Mouse (Mus musculus) Patski (cell line): ENCODE data around the gene Impdh2. TPM values are rescaled to one million over a fixed set of nuclear protein-coding genes. Genes with fewer than 3 reads are reported as not detected.

Experiments
- ATAC-seq: fragments of 100-300 bp; one replicate; pipeline ENCODE4 v1.8.0; 2021
- CTCF ChIA-PET: fragments of 350-600 bp; sonication (Branson Sonifier 250); formaldehyde crosslinking; loops from one replicate; lab custom pipeline; 2022; ENCODE audit warnings: inconsistent platforms; lab: Charles Lee
- POLR2A ChIA-PET: fragments of 350-600 bp; sonication (Branson Sonifier 250); formaldehyde crosslinking; loops from one replicate; lab custom pipeline; 2022; ENCODE audit warnings: antibody characterized with exemption, inconsistent platforms; lab: Charles Lee
- DNase-seq: peaks from one replicate; pipeline ENCODE4 v3.0.0-alpha.2; 2011; ENCODE audit warnings: low read depth, low spot score
- H3K27me3 ChIP-seq: fragments of 371-371 bp; one replicate; pipeline ENCODE4 v1.5.1; 2021
- CTCF ChIP-seq: fragments of 100-300 bp; IDR thresholded peaks from one replicate; pipeline ENCODE4 v1.5.1; 2021
- in situ Hi-C: fragments of 300-500 bp; cut with MboI; formaldehyde crosslinking; loops from 3 replicates; pipeline ENCODE4 v1.11.1; 2018; ENCODE audit warnings: low pct_unique_long_range_greater_than_20kb, mixed read lengths
- polyA plus RNA-seq: library from polyadenylated mRNA; unstranded; gene quantifications from one replicate; pipeline ENCODE4 v1.2.3, GENCODE M21; 2021

Impdh2 gene
- polyA plus RNA-seq, 1 experiment from 2014 or later, result 93.3 TPM

GRCm38 (mm10) chr9:108569381-108570206 is 9.5 kb downstream of the Impdh2 start, which contains the start of gene Dalrd3:
Gene Dalrd3 (plus strand): TSS chr9:108569886.
- ATAC-seq, result peak; percentile 38

DNA sequence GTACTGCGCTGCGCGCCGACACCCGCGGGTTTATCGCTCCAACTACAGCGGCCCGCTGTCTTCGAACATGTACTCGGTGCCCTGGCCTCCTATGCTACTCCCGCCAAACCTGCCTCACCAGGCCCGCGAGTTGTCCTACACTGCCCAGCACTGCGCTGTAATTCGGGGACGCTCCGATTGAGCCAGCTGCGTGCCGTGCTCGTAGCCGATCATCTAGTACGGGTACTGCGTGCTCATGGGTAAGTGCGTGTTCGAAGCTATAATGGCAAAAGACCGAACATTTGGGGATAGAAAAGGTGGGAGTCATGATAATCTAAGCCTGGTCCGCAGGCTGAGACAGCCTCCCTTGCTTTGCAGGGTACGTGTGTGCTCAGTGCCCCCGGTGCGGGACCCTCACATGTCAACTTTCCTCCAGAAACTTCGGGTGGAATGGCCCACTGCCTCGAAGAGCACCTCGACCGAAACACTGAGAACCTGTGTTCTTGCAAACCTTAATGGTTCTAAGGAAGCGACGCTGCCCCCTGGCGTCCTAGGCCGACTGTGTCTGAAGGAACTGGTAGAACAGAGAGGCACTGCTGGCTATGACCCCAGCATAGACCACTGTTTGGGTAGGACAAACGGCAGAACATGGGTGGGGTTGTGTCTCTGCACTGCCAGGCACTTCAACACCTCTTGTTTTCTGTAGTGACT is 10.3 kb downstream of the Impdh2 start:
- peak; percentile 15 for ATAC-seq
- in situ Hi-C loops, result no loop called here
- CTCF ChIA-PET, result interaction anchor here (0.9 to 1.6 kb wide), 2 partner anchors 9 to 48 kb away, joined by 3 to 4 read pairs; no protein-coding TSS in a partner anchor
- H3K27me3 ChIP-seq, result no peaks in the 10 kb centered on the region
- no peak for DNase-seq
- TF ChIP-seq CTCF, result no peak
- POLR2A ChIA-PET, result no interaction called here

More at GRCm38 (mm10) chr9:108569381-108570206, 9.5 kb downstream of the Impdh2 start, which contains the start of gene Dalrd3:
- in situ Hi-C loops, result no loop called here
- DNase-seq, result no peak
- TF ChIP-seq CTCF, result no peak
- H3K27me3 ChIP-seq, result no peaks in the 10 kb centered on the region
- CTCF ChIA-PET, result interaction anchor here (1.6 kb wide), 1 partner anchor 8 kb away, joined by 4 read pairs; no protein-coding TSS in a partner anchor
- POLR2A ChIA-PET, result interaction anchor here (1.3 kb wide), 1 partner anchor 8 kb away, joined by 3 read pairs; no protein-coding TSS in a partner anchor

DNA sequence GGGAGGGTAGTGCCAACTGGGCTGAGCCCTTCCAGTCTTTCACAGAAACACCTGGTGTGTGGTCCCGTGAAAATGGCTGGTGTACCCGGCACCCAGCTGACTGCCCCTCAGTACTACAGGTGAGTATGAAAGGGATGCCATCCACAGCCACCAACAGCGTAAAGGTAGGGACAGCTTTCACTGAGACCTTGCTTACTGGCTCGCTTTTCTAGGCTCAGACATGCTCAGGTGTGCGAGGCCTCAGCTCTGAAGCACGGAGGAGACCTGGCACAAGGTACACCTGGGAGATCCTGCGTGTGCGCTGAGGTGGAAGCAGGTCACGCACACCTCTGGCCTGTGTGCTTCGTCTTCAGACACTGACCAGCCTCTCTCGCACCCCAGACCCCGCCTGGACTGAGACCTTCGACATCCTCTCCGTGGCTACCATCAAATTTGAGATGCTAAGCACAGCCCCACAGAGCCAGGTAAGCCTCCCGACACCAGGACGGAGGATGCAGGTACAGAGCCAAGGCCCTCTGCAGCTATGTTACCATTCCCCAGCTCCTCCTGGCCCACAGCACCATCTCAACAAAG is 11.4 kb downstream of the Impdh2 start:
- DNase-seq (no peak), ATAC-seq (no peak)
- no peaks in the 10 kb centered on the region for H3K27me3 ChIP-seq
- TF ChIP-seq CTCF, result no peak
- ChIA-PET POLR2A (interaction anchor here (0.6 kb wide), 1 partner anchor 47 kb away, joined by 3 read pairs; no protein-coding TSS in a partner anchor), CTCF (interaction anchor here (0.9 kb wide), 1 partner anchor 49 kb away, joined by 3 read pairs; no protein-coding TSS in a partner anchor)
- in situ Hi-C loops, result no loop called here

DNA sequence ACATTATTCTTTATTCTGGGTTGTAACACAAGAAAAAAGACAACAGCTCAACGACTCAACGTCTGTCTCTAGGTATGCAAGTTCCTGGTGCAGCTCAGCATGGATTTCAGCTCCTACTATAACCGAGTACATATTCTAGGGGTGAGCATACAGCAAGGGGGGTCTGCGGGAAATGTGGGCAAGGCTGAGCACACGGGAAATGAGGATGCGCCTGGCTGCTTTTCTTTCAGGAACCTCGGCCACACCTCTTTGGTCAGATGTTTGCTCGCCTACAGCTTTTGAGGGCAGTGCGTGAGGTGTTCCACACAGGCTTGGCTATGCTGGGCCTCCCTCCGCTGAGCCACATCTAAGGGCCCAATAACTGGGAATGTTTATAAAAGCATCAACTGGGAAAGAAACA is 12.2 kb downstream of the Impdh2 start:
- DNase-seq (no peak), ATAC-seq (no peak)
- CTCF ChIA-PET, result no interaction called here
- no peak for TF ChIP-seq CTCF
- POLR2A ChIA-PET, result interaction anchor here (0.6 kb wide), 1 partner anchor 264 kb away, joined by 3 read pairs; no protein-coding TSS in a partner anchor
- no peaks in the 10 kb centered on the region for H3K27me3 ChIP-seq
- in situ Hi-C loops, result no loop called here

DNA sequence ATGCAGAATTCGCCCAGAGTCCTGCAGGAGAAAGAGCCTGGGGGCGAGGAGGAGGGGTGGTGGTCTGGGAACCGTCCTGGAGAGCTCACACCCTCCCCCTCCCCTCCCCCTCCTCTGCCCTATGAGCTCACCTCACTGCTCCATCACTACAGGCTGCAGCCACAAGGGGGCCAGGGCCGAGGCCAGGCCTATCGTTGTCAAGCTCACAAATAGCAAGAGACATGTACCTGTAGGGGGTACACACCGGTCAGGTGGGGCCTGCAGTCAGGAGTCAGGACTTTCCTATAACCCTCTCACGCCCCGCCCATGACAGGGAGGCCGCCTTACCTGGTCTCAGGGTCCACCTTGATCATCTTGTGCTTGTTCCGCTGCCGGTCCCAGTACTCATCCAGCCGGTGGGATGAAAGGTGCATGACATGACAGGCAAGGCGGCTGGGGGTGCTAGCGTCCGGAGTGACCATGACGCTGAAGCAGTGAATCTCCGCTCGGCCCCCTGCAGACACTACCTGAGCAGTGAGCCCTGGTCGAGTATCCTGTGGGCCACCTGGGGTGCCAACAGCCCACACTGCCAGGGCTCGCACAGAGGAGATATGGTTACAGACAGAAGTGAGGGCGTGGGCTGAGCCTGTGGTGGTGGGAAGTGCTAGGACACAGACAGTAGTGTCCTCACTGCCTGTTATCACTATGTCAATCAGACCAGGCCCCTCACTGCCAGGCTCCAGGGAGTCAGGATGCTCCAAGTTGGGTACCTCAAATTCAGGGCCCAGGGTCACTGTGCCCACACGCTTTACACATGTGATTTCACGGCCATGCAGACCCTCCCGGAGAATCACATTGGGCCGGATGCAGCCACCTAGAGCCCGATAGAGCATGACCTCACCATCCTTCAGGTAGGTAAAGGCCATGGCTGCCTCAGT is 13.9 kb downstream of the Impdh2 start:
- in situ Hi-C loops, result no loop called here
- TF ChIP-seq CTCF, result no peak
- ChIA-PET CTCF (interaction anchor here (1.2 to 2.2 kb wide), 2 partner anchors 23 to 72 kb away, joined by 4 to 5 read pairs; no protein-coding TSS in a partner anchor), POLR2A (interaction anchor here (1.1 kb wide), 1 partner anchor 23 kb away, joined by 3 read pairs; no protein-coding TSS in a partner anchor)
- DNase-seq (no peak), ATAC-seq (no peak)
- no peaks in the 10 kb centered on the region for H3K27me3 ChIP-seq

GRCm38 (mm10) chr9:108574921-108575320 is 14.8 kb downstream of the Impdh2 start:
- in situ Hi-C loops, result no loop called here
- TF ChIP-seq CTCF, result no peak
- DNase-seq (no peak), ATAC-seq (no peak)
- H3K27me3 ChIP-seq, result no peaks in the 10 kb centered on the region
- ChIA-PET CTCF (interaction anchor here (2.2 kb wide), 1 partner anchor 71 kb away, joined by 5 read pairs; no protein-coding TSS in a partner anchor), POLR2A (no interaction called here)

DNA sequence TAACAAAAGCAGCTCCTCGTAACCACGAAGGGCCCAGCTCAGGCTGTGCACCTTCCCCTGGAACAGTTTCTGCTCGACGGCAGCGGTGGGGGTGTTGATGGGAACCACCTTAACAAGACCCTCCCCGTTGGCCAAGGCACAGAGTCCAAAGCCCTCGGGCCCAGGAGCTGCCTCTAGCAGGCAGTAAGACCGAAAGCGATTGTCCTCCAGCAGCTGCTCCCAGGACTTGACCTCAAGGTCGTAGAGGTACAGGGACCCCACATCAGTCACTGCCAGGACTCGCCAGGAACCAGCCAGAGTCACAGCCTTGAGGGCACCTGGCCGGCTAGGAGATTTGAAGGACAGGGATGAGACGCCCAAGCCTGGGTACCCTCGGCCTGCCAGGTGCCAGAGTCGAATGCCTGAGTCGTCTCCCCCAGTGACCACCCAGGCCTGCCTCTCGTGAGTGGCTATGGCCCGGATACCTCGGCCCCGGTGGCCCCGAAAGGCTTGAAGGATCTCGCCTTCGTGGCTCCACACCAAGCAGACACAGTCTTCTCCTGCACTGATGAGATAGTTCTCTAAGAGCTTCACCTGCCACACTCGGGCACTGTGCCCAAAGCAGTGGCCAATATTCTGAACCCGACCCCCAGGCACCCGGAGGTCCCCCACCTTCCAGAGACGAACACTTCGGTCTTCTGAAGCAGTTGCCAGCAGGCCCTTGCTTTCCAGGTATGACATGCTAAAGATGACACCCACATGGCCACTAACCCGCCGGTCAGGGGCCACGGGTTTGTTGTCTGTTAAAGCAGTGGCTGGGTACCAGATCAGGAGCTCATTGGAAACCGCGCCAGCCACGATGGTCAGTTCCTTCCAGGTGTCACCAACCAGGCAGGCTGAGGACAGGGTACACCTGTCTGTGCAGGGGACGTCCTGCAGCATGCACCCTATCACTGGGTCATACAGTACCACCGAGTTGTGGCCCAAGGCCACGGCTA is 15.5 kb downstream of the Impdh2 start:
- TF ChIP-seq CTCF, result no peak
- in situ Hi-C loops, result no loop called here
- ChIA-PET CTCF (interaction anchor here (1.1 kb wide), 1 partner anchor 28 kb away, joined by 3 read pairs; no protein-coding TSS in a partner anchor), POLR2A (no interaction called here)
- DNase-seq (no peak), ATAC-seq (no peak)
- H3K27me3 ChIP-seq, result no peaks in the 10 kb centered on the region

DNA sequence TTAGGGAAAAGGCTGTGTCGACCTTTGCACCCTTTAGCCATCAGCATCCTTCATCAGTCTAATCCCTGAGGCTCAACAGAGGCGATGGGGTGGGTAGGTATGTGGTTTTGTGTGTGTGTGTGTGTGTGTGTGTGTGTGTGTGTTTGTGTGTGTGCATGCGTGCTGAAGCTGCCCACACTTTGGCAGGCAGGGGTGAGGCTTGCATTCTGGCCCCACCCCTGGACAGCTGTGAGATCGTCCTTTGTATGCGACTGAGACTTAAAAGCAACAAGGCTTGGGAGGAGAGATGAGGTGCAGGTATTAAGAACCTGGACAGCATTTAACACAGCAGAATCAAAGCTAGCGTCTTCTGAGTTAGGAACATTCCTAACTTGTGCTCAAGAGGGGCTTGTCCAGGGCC is 16.9 kb downstream of the Impdh2 start:
- ChIA-PET POLR2A (interaction anchor here (0.6 to 1.3 kb wide), 5 partner anchors 8 to 500 kb away, joined by 3 to 5 read pairs (median 3); partner anchors contain the start of gene Ndufaf3), CTCF (interaction anchor here (0.8 kb wide), 1 partner anchor 19 kb away, joined by 3 read pairs; no protein-coding TSS in a partner anchor)
- TF ChIP-seq CTCF, result no peak
- ATAC-seq, result no peak
- in situ Hi-C loops, result no loop called here
- DNase-seq, result no peak
- no peaks in the 10 kb centered on the region for H3K27me3 ChIP-seq
